Mouse (Mus musculus): ENCODE measurements around the gene Fam199x. TPM values are rescaled to one million over a fixed set of nuclear protein-coding genes. Genes with fewer than 3 reads are reported as not detected.
A peak's percentile ranks its signal among the peaks of the same experiment; 100 is the strongest.

Gene Fam199x
- total RNA-seq (2012; rRNA removed) (6.2 and 6.8 TPM in 2 replicates), total RNA-seq (2014; rRNA removed) (10.5 and 13.0 TPM in 2 replicates), polyA plus RNA-seq (2012; ENCODE audit: insufficient read length, low read depth) (3.5 and 4.3 TPM in 2 replicates)

- Histone ChIP-seq H3K27me3 (replicated peaks) (no peaks in the 10 kb centered on the region), H3K9ac (ENCODE audit: insufficient read depth, low read depth) (peak within 1 kb of the TSS; percentile 80), H3K27ac (ENCODE audit: insufficient read depth, low read depth) (no peak within 1 kb of the TSS), H3K9me3 (replicated peaks; ENCODE audit: low read length) (no peaks in the 10 kb centered on the region), H3K4me1 (ENCODE audit: control insufficient read depth in 1 of 2, insufficient read depth in 2 of 2) (peaks cover 3 to 6% of the 10 kb centered on the region in 2 experiments; a peak in 3 of 4 replicates), H3K36me3 (replicated peaks in 1 of 2; ENCODE audit: control insufficient read depth in 1 of 2, insufficient read depth in 1 of 2, low read length in 1 of 2) (no peaks in the 10 kb centered on the region), H3K79me2 (replicated peaks; ENCODE audit: control insufficient read depth, extremely low read depth, insufficient read depth, poor library complexity, severe bottlenecking) (no peaks in the 10 kb centered on the region), H3K4me3 (replicated peaks in 1 of 3; ENCODE audit: low read depth in 2 of 3, low read length in 2 of 3, poor library complexity in 1 of 3) (peak within 1 kb of the TSS; percentile 66 to 98 (median 72)), H3K4me2 (ENCODE audit: insufficient read depth, low read depth, poor library complexity, severe bottlenecking) (peak within 1 kb of the TSS; percentile 90)
- in situ Hi-C loops (cut with MboI; ENCODE audit: low pct_ligation_motif_present, low pct_unique_long_range_greater_than_20kb, low sequenced_read_pairs) (no loop called here), dilution Hi-C loops (cut with MboI; ENCODE audit: extremely low pct_ligation_motif_present, extremely low pct_unique_long_range_greater_than_20kb, low sequenced_read_pairs) (no loop called here)
- peak; percentile 59 for DNase-seq (ENCODE audit: extremely low read depth)
- TF ChIP-seq ETS1 (conservative IDR thresholded peaks at IDR 0.05; ENCODE audit: low read depth, low read length) (no peak), MXI1 (IDR thresholded peaks at IDR 0.05; ENCODE audit: low read depth, low read length) (peak; percentile 2; the same call in 1 of the 2 replicates), CTCF (conservative IDR thresholded peaks at IDR 0.05 in 1 of 2, IDR thresholded peaks at IDR 0.05 in 1 of 2; ENCODE audit: low read depth in 2 of 2, low read length in 2 of 2) (peak in 1 of 2 experiments; percentile 55; a peak in 2 of 4 replicates), TCF12 (IDR thresholded peaks at IDR 0.05; ENCODE audit: low read depth, low read length) (peak; percentile 48; the same call in 1 of the 2 replicates), HCFC1 (IDR thresholded peaks at IDR 0.05; ENCODE audit: low read depth, low read length) (peak; percentile 37; the same call in 1 of the 2 replicates), MEF2A (IDR thresholded peaks at IDR 0.05; ENCODE audit: borderline replicate concordance, low read depth, low read length) (no peak), POLR2AphosphoS2 (IDR thresholded peaks at IDR 0.05; ENCODE audit: low read depth, low read length) (no peak), EP300 (IDR thresholded peaks at IDR 0.05; ENCODE audit: low read length) (no peak), SMC3 (IDR thresholded peaks at IDR 0.05; ENCODE audit: low read depth, low read length) (peak; percentile 14), POLR2A (IDR thresholded peaks at IDR 0.05; ENCODE audit: low read depth, low read length) (peak; percentile 41), PAX5 (IDR thresholded peaks at IDR 0.05; ENCODE audit: low read length) (no peak), CHD1 (IDR thresholded peaks at IDR 0.05; ENCODE audit: low read depth, low read length) (no peak), NRF1 (IDR thresholded peaks at IDR 0.05; ENCODE audit: low read depth, low read length) (peak; percentile 54), SIN3A (IDR thresholded peaks at IDR 0.05; ENCODE audit: low read length) (peak; percentile 25; the same call in 1 of the 2 replicates), ZMIZ1 (IDR thresholded peaks at IDR 0.05; ENCODE audit: low read depth, low read length) (no peak)
Measured at GRCm38 (mm10) chrX:137049425-137050225, at the start of gene Fam199x. TSS of gene Fam199x (plus strand) at chrX:137049594.

DNA sequence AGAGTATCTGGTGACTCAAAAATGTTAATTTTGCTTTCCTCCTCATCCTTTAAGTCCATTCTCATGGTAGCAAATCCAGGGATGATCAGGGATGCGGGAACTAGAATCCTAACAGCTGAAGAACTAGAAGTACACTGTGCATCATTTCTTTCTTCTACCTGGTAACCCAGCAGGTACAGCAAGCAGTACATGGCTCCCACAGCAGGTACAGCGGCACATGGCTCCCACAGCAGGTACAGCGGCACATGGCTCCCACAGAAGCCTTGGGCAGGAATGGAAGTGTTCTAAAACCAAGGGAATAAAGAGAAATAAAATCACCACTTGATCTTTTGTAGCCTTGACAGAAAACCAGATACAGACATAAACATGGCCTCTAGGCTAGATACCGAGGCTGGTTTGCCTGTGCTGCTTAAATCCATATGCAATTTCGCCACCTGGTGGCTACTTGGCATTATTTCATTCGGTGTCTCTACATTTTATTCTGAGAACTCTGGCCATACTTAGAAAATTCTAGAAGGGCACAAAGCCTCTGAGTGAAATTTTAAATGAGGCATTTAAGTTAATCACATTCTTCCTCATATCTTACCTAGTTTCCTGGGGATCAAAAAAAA, 34.2 kb upstream of the Fam199x start:
- Histone ChIP-seq H3K27ac (ENCODE audit: insufficient read depth, low read depth) (no peak overlapping the region), H3K79me2 (replicated peaks; ENCODE audit: control insufficient read depth, extremely low read depth, insufficient read depth, poor library complexity, severe bottlenecking) (no peaks in the 10 kb centered on the region), H3K27me3 (replicated peaks) (no peaks in the 10 kb centered on the region), H3K9ac (ENCODE audit: insufficient read depth, low read depth) (no peak overlapping the region), H3K9me3 (replicated peaks; ENCODE audit: low read length) (no peaks in the 10 kb centered on the region), H3K4me2 (ENCODE audit: insufficient read depth, low read depth, poor library complexity, severe bottlenecking) (no peak overlapping the region), H3K4me3 (replicated peaks in 1 of 3; ENCODE audit: low read depth in 2 of 3, low read length in 2 of 3, poor library complexity in 1 of 3) (no peak overlapping the region), H3K36me3 (replicated peaks in 1 of 2; ENCODE audit: control insufficient read depth in 1 of 2, insufficient read depth in 1 of 2, low read length in 1 of 2) (peaks cover 3 to 22% of the 10 kb centered on the region in 2 experiments), H3K4me1 (ENCODE audit: control insufficient read depth in 1 of 2, insufficient read depth in 2 of 2) (no peaks in the 10 kb centered on the region)
- dilution Hi-C loops (cut with MboI; ENCODE audit: extremely low pct_ligation_motif_present, extremely low pct_unique_long_range_greater_than_20kb, low sequenced_read_pairs) (no loop called here), in situ Hi-C loops (cut with MboI; ENCODE audit: low pct_ligation_motif_present, low pct_unique_long_range_greater_than_20kb, low sequenced_read_pairs) (loop anchor here (5.0 to 25.0 kb wide), 2 partner anchors 38 to 278 kb away; partner anchors contain the start of genes Morf4l2, Tmsb15b1, Tmsb15b2 and Tmsb15l)
- TF ChIP-seq ZC3H11A (IDR thresholded peaks at IDR 0.05; ENCODE audit: low read depth, low read length): peak; percentile 56
- no peak for TF ChIP-seq E2F4 (IDR thresholded peaks at IDR 0.05; ENCODE audit: insufficient replicate concordance, low read depth, low read length)
- TF ChIP-seq JUN (IDR thresholded peaks at IDR 0.05; ENCODE audit: insufficient read depth, low read depth, low read length): no peak
- TF ChIP-seq CTCF (conservative IDR thresholded peaks at IDR 0.05 in 1 of 2, IDR thresholded peaks at IDR 0.05 in 1 of 2; ENCODE audit: low read depth in 2 of 2, low read length in 2 of 2): peak; percentile 23 to 83; a peak in 3 of 4 replicates
- peak; percentile 89 for TF ChIP-seq SMC3 (IDR thresholded peaks at IDR 0.05; ENCODE audit: low read depth, low read length)
- no peak for TF ChIP-seq IRF4 (IDR thresholded peaks at IDR 0.05; ENCODE audit: low read depth, low read length)
- TF ChIP-seq RAD21 (IDR thresholded peaks at IDR 0.05; ENCODE audit: low read depth, low read length): peak; percentile 87
- no peak for TF ChIP-seq NELFE (IDR thresholded peaks at IDR 0.05; ENCODE audit: low read depth, low read length)
- peak; percentile 63 for DNase-seq (ENCODE audit: extremely low read depth)

Data from CH12.LX (cell line).